Comparison of ENCODE assay signal across 8 mouse cellular contexts in genomic region chr3:103130236-103130751, GRCm38 (mm10). TPM values are rescaled to one million over a fixed set of nuclear protein-coding genes. Genes with fewer than 3 reads are reported as not detected.
DNase-seq lines count a peak whose midpoint lies in the region; ATAC-seq lines count a peak whose summit lies in the region.

No protein-coding gene starts in this region.

- intact Hi-C loops in left cerebral cortex, postnatal 4 days (cut with DNase I), result no loop called here
- intact Hi-C loops in heart, postnatal 10 days (cut with DNase I), result no loop called here
- intact Hi-C loops in gastrocnemius, postnatal 36 days (cut with DNase I), result no loop called here

- peak; percentile 5 to 11 for DNase-seq in left cerebral cortex, adult 9 months (ENCODE audit: low spot score in 2 of 2)
- DNase-seq in left cerebral cortex, postnatal 4 days, result no peak
- peak; percentile 40 to 47 for DNase-seq in heart, postnatal 10 days
- DNase-seq in kidney, postnatal 36 days, result peak; percentile 34 to 54
- DNase-seq in lung, postnatal 10 days, result peak; percentile 46
- peak; percentile 57 for DNase-seq in skeletal muscle tissue, adult 2 months (ENCODE audit: low read depth, low spot score)
- DNase-seq in gastrocnemius, postnatal 36 days, result no peak

- peak; percentile 90 for ATAC-seq in common myeloid progenitor, adult 5-6 weeks (replicated peaks; ENCODE audit: low read depth, poor library complexity, severe bottlenecking)

RNA-seq across cellular contexts. Expression of gene Dennd2c, which starts 27.9 kb away (rescaled TPM):
- total RNA-seq in left cerebral cortex, postnatal 4 days (2021), result 1 to 10 TPM; 1.1 to 1.4 TPM
- total RNA-seq in common myeloid progenitor, adult 5-6 weeks (2017), result 3.9 and 4.1 TPM in 2 replicates
- 1 to 10 TPM; 3.7 to 4.0 TPM for total RNA-seq in heart, postnatal 10 days (2021)
- 1 to 10 TPM; 2.0 to 2.5 TPM for total RNA-seq in gastrocnemius, postnatal 36 days (2021)

RNA-seq across cellular contexts. Expression of gene Bcas2, which starts 41.2 kb away (rescaled TPM):
- 10 to 100 TPM; 86.1 to 93.7 TPM for total RNA-seq in left cerebral cortex, postnatal 4 days (2021)
- total RNA-seq in common myeloid progenitor, adult 5-6 weeks (2017), result 173 and 237 TPM in 2 replicates
- 10 to 100 TPM; 55.5 to 61.6 TPM for total RNA-seq in heart, postnatal 10 days (2021)
- 10 to 100 TPM; 37.2 to 43.8 TPM for total RNA-seq in gastrocnemius, postnatal 36 days (2021)

RNA-seq across cellular contexts. Expression of gene Ampd1, which starts 56.5 kb away (rescaled TPM):
- not detected for total RNA-seq in left cerebral cortex, postnatal 4 days (2021)
- total RNA-seq in common myeloid progenitor, adult 5-6 weeks (2017), result not detected in 2 replicates
- total RNA-seq in heart, postnatal 10 days (2021), result not detected
- total RNA-seq in gastrocnemius, postnatal 36 days (2021), result 1,000 to 10,000 TPM; 1,190 to 1,255 TPM

Comparison
In these comparisons a context has a peak if more than half of its experiments do, and no peak if none do; other contexts are left out.
1. DNase-seq: peak in left cerebral cortex, adult 9 months (2 of 2), heart, postnatal 10 days (2 of 2), kidney, postnatal 36 days (2 of 2), lung, postnatal 10 days (single experiment) and skeletal muscle tissue, adult 2 months (single experiment); none in left cerebral cortex, postnatal 4 days (single experiment) and gastrocnemius, postnatal 36 days (0 of 2).
2. RNA of gene Ampd1, which starts 56.5 kb away (total RNA-seq): 1,190 to 1,255 TPM in gastrocnemius, postnatal 36 days; not detected in heart, postnatal 10 days, not detected in left cerebral cortex, postnatal 4 days and not detected in common myeloid progenitor, adult 5-6 weeks; every median in the first group is over 1,000 times any median in the second.